Mouse (Mus musculus) kidney, adult 8-10 months (tissue): ENCODE data around the gene Lcn8.
"Not testable (repeated sequence)": the region's sequence is repeated elsewhere in the genome, so short reads cannot be mapped to it uniquely, and the experiment has no call there.

Experiments used
- DNase-seq, 2 experiments: peaks; one replicate each; pipeline ENCODE4 v3.0.0; 2022

The Lcn8 gene

GRCm38 (mm10) chr2:25676486-25676885, 23.6 kb downstream of the Lcn8 start, which contains the start of gene Lcn6:
Lcn6 (plus strand) TSS chr2:25676786.
- DNase-seq: no peak

GRCm38 (mm10) chr2:25679559-25679958, 26.6 kb downstream of the Lcn8 start:
- no peak for DNase-seq

- DNase-seq: no peak
Observed at GRCm38 (mm10) chr2:25682426-25682825, 29.5 kb downstream of the Lcn8 start, which contains the start of gene Lcn10. Lcn10 (plus strand) TSS chr2:25682726.

GRCm38 (mm10) chr2:25686941-25687340, 34.0 kb downstream of the Lcn8 start:
- DNase-seq: no peak

GRCm38 (mm10) chr2:25694605-25695004, 41.7 kb downstream of the Lcn8 start:
- DNase-seq: peak; percentile 13 to 59

- DNase-seq: peak in 1 of 2 experiments; percentile 33
Observed at GRCm38 (mm10) chr2:25696951-25697350, 44.0 kb downstream of the Lcn8 start.

- DNase-seq: peak in 1 of 2 experiments; percentile 39
Observed at GRCm38 (mm10) chr2:25698696-25699095, 45.8 kb downstream of the Lcn8 start.

GRCm38 (mm10) chr2:25699743-25700142, 46.8 kb downstream of the Lcn8 start, which contains the start of gene Obp2a:
Obp2a (plus strand) TSS chr2:25700043.
- DNase-seq: not testable (repeated sequence)

- DNase-seq: no peak
Observed at GRCm38 (mm10) chr2:25701001-25701400, 48.1 kb downstream of the Lcn8 start.

- no peak for DNase-seq
Observed at GRCm38 (mm10) chr2:25703706-25704105, 50.8 kb downstream of the Lcn8 start.
